Mouse (Mus musculus): ENCODE results near the gene Ldb1. TPM values are rescaled to one million over a fixed set of nuclear protein-coding genes. Genes with fewer than 3 reads are reported as not detected.
A peak's percentile ranks its signal among the peaks of the same experiment; 100 is the strongest.

Gene Ldb1
- polyA plus RNA-seq, 1 experiment = 60.8 TPM

DNA sequence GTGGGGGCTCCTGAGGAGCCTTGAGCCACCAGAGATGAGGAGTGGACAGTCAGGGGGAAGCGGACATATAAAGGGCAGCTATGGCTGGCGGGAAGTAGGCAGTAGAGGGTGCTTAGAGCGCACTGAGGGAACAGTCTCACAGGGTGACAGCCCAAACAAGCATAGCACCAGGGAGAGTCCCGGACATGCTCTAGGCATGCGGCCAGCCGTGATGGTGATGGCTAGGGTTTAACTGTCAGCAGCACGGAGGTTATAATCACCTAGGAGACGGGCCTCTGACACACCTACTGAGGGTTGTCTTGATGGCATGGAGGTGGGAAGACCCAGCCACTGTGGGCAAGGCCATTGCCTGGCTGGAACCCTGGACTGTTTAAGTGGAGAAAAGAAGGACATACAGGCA, 18.4 kb downstream of the Ldb1 start:
- Histone ChIP-seq H3K36me3 (ENCODE audit: control insufficient read depth, insufficient read depth, low read length) (no peaks in the 10 kb centered on the region), H3K4me3 (ENCODE audit: low read depth, low read length) (no peak overlapping the region), H3K27me3 (ENCODE audit: control insufficient read depth, insufficient read depth, low read length) (no peaks in the 10 kb centered on the region), H3K27ac (ENCODE audit: insufficient read depth, low read depth, low read length) (no peak overlapping the region), H3K4me1 (ENCODE audit: control insufficient read depth, insufficient read depth, insufficient read length, low read length) (no peaks in the 10 kb centered on the region)
- TF ChIP-seq POLR2A (IDR thresholded peaks at IDR 0.05; ENCODE audit: low read depth, low read length) (no peak), CTCF (IDR thresholded peaks at IDR 0.05; ENCODE audit: extremely low read depth, insufficient read length, insufficient replicate concordance, low read depth, low read length) (no peak)
- 50% methylated on average over 8 of the region's 8 CpGs for WGBS

- no peaks in the 10 kb centered on the region for H3K27me3 ChIP-seq (ENCODE audit: control insufficient read depth, insufficient read depth, low read length)
- no peaks in the 10 kb centered on the region for H3K4me1 ChIP-seq (ENCODE audit: control insufficient read depth, insufficient read depth, insufficient read length, low read length)
- no peaks in the 10 kb centered on the region for H3K36me3 ChIP-seq (ENCODE audit: control insufficient read depth, insufficient read depth, low read length)
- no peak overlapping the region for H3K4me3 ChIP-seq (ENCODE audit: low read depth, low read length)
- no peak overlapping the region for H3K27ac ChIP-seq (ENCODE audit: insufficient read depth, low read depth, low read length)
- TF ChIP-seq CTCF (IDR thresholded peaks at IDR 0.05; ENCODE audit: extremely low read depth, insufficient read length, insufficient replicate concordance, low read depth, low read length) (no peak), POLR2A (IDR thresholded peaks at IDR 0.05; ENCODE audit: low read depth, low read length) (no peak)
- WGBS = 29% methylated on average over 6 of the region's 6 CpGs
Measured at GRCm38 (mm10) chr19:46024959-46025358, 20.1 kb downstream of the Ldb1 start.

GRCm38 (mm10) chr19:46016023-46016422, 29.0 kb downstream of the Ldb1 start:
- Histone ChIP-seq H3K4me3 (ENCODE audit: low read depth, low read length) (no peak overlapping the region), H3K27ac (ENCODE audit: insufficient read depth, low read depth, low read length) (no peak overlapping the region), H3K4me1 (ENCODE audit: control insufficient read depth, insufficient read depth, insufficient read length, low read length) (no peaks in the 10 kb centered on the region), H3K36me3 (ENCODE audit: control insufficient read depth, insufficient read depth, low read length) (no peaks in the 10 kb centered on the region), H3K27me3 (ENCODE audit: control insufficient read depth, insufficient read depth, low read length) (no peaks in the 10 kb centered on the region)
- 92% methylated on average over 2 of the region's 2 CpGs for WGBS
- TF ChIP-seq CTCF (IDR thresholded peaks at IDR 0.05; ENCODE audit: extremely low read depth, insufficient read length, insufficient replicate concordance, low read depth, low read length) (no peak), POLR2A (IDR thresholded peaks at IDR 0.05; ENCODE audit: low read depth, low read length) (no peak)

DNA sequence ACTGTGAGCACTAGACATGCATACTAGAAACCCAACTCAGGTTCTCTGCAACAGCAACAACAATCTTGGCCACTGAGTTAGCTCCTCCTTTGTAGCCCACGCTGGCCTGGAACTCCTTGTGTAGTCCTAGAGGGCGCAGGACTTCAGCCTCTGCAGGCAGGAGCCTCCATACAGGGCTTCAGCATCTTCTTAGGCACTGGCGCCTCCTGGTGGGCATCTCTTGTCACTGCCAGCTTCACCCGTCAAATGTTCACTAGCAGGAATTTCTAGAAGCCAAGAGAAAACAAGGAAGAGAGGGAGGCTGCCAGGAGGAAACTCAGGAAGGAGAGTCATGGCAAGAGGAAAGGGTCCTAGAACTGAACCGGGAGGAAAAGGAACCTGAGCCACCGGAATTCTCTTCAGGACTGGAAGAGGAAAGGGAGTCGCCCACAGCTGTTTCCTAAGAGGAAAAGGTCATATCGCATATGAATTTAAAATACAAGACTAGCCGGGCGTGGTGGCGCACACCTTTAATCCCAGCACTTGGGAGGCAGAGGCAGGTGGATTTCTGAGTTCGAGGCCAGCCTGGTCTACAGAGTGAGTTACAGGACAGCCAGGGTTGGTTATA, 30.3 kb downstream of the Ldb1 start:
- WGBS = 26% methylated on average over 12 of the region's 12 CpGs
- H3K27ac ChIP-seq (ENCODE audit: insufficient read depth, low read depth, low read length) = no peak overlapping the region
- no peak overlapping the region for H3K4me3 ChIP-seq (ENCODE audit: low read depth, low read length)
- H3K4me1 ChIP-seq (ENCODE audit: control insufficient read depth, insufficient read depth, insufficient read length, low read length) = no peaks in the 10 kb centered on the region
- H3K36me3 ChIP-seq (ENCODE audit: control insufficient read depth, insufficient read depth, low read length) = no peaks in the 10 kb centered on the region
- H3K27me3 ChIP-seq (ENCODE audit: control insufficient read depth, insufficient read depth, low read length) = no peaks in the 10 kb centered on the region
- no peak for TF ChIP-seq POLR2A (IDR thresholded peaks at IDR 0.05; ENCODE audit: low read depth, low read length)
- TF ChIP-seq CTCF (IDR thresholded peaks at IDR 0.05; ENCODE audit: extremely low read depth, insufficient read length, insufficient replicate concordance, low read depth, low read length) = peak; percentile 98

DNA sequence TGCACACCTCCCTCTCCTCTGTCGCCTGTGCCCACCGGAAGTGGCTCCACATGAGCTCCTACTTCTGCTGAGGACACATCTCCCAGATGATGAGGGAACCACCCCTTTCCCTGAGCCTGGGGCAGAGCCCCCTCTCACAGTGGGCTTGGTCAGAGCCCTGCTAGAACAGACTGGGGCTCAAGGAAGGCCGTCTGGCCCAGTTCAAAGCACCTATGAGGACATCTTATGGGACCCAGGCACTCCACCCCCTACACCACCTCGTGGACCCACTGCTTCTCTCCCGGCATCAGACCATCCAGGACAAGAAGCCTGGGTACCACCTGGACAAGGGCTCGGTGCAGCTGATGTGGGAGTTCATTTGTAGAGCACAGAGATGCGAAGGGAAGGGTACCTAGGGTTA, 39.3 kb downstream of the Ldb1 start:
- Histone ChIP-seq H3K36me3 (ENCODE audit: control insufficient read depth, insufficient read depth, low read length) (no peaks in the 10 kb centered on the region; the same call in 1 of the 2 replicates), H3K27ac (ENCODE audit: insufficient read depth, low read depth, low read length) (no peak overlapping the region), H3K4me3 (ENCODE audit: low read depth, low read length) (no peak overlapping the region), H3K4me1 (ENCODE audit: control insufficient read depth, insufficient read depth, insufficient read length, low read length) (peaks cover 19% of the 10 kb centered on the region), H3K27me3 (ENCODE audit: control insufficient read depth, insufficient read depth, low read length) (no peaks in the 10 kb centered on the region)
- TF ChIP-seq CTCF (IDR thresholded peaks at IDR 0.05; ENCODE audit: extremely low read depth, insufficient read length, insufficient replicate concordance, low read depth, low read length) (no peak), POLR2A (IDR thresholded peaks at IDR 0.05; ENCODE audit: low read depth, low read length) (no peak)
- WGBS = 93% methylated on average over 7 of the region's 7 CpGs

GRCm38 (mm10) chr19:46004814-46005466, 40.1 kb downstream of the Ldb1 start:
- Histone ChIP-seq H3K4me1 (ENCODE audit: control insufficient read depth, insufficient read depth, insufficient read length, low read length) (peaks cover 19% of the 10 kb centered on the region), H3K36me3 (ENCODE audit: control insufficient read depth, insufficient read depth, low read length) (no peaks in the 10 kb centered on the region; the same call in 1 of the 2 replicates), H3K27ac (ENCODE audit: insufficient read depth, low read depth, low read length) (no peak overlapping the region), H3K27me3 (ENCODE audit: control insufficient read depth, insufficient read depth, low read length) (no peaks in the 10 kb centered on the region), H3K4me3 (ENCODE audit: low read depth, low read length) (no peak overlapping the region)
- 89% methylated on average over 17 of the region's 17 CpGs for WGBS
- no peak for TF ChIP-seq CTCF (IDR thresholded peaks at IDR 0.05; ENCODE audit: extremely low read depth, insufficient read length, insufficient replicate concordance, low read depth, low read length)
- no peak for TF ChIP-seq POLR2A (IDR thresholded peaks at IDR 0.05; ENCODE audit: low read depth, low read length)

DNA sequence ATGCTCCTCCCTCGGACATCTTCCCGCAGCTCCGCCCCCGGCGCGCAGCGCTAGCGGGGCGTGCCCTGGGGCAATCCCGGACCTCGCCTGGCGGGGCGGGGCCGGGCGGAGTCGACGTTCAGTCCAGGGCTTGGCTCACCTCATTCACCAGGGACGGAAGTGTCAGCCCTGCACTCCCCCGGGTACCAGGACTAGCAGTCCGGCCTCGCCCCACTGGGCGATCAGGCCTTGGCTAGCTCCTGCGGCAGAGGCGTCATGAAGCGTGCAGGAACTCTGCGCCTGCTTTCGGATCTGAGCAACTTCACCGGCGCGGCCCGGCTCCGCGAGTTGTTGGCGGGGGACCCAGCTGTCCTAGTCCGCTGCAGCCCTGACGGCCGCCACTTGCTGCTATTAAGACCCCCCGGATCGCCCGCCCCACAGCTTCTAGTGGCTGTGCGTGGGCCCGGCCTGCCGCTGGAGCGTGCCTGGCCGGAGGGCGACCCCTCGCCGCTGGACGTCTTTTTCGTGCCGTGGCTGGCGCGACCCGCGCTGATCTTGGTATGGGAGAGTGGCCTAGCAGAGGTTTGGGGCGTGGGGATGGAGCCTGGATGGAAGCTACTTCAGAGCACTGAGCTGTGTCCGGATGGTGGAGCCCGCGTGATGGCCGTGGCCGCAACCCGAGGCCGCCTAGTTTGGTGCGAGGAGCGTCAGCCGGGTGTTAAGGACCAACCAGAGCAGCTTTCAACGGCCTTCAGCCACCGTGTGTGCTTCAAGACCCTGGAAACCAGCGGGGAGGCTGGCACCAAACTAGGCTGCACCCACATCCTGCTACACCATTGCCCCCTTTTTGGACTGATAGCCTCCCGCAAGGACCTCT, 41.4 kb downstream of the Ldb1 start, which contains the start of gene Hps6:
Gene Hps6, plus strand, starts transcription at position 138 of the 856 bp plus-strand sequence.
- Histone ChIP-seq H3K27me3 (ENCODE audit: control insufficient read depth, insufficient read depth, low read length) (no peaks in the 10 kb centered on the region), H3K27ac (ENCODE audit: insufficient read depth, low read depth, low read length) (no peak within 1 kb of the TSS), H3K36me3 (ENCODE audit: control insufficient read depth, insufficient read depth, low read length) (no peaks in the 10 kb centered on the region; the same call in 1 of the 2 replicates), H3K4me1 (ENCODE audit: control insufficient read depth, insufficient read depth, insufficient read length, low read length) (peaks cover 19% of the 10 kb centered on the region), H3K4me3 (ENCODE audit: low read depth, low read length) (peak within 1 kb of the TSS; percentile 65)
- WGBS = 1% methylated on average over 70 of the region's 70 CpGs
- TF ChIP-seq POLR2A (IDR thresholded peaks at IDR 0.05; ENCODE audit: low read depth, low read length) = peak; percentile 91
- TF ChIP-seq CTCF (IDR thresholded peaks at IDR 0.05; ENCODE audit: extremely low read depth, insufficient read length, insufficient replicate concordance, low read depth, low read length) = no peak

Data from small intestine, adult 2 months (tissue).